Mouse (Mus musculus) cerebellum, postnatal 10 days (tissue): ENCODE data around the gene Eid3.

Source experiments
- DNase-seq, 2 experiments: peaks; one replicate each; pipeline ENCODE4 v3.0.0; 2021; ENCODE audit warnings: mixed read lengths in 2 of 2

Gene Eid3

GRCm38 (mm10) chr10:82863106-82863680, 3.2 kb upstream of the Eid3 start:
- DNase-seq = peak; percentile 41 to 59

- DNase-seq = peak; percentile 49 to 63
Measured at GRCm38 (mm10) chr10:82863827-82864226, 2.6 kb upstream of the Eid3 start.

- peak; percentile 22 to 23 for DNase-seq
Measured at GRCm38 (mm10) chr10:82866832-82867231, 406 bp downstream of the Eid3 start.

- no peak for DNase-seq
Measured at GRCm38 (mm10) chr10:82868418-82869086, 2.1 kb downstream of the Eid3 start.

- no peak for DNase-seq
Measured at GRCm38 (mm10) chr10:82875446-82875845, 9.0 kb downstream of the Eid3 start.

- peak; percentile 60 to 62 for DNase-seq
Measured at GRCm38 (mm10) chr10:82876076-82876796, 9.8 kb downstream of the Eid3 start.

GRCm38 (mm10) chr10:82887354-82887753, 20.9 kb downstream of the Eid3 start:
- no peak for DNase-seq

- no peak for DNase-seq
Measured at GRCm38 (mm10) chr10:82888576-82888975, 22.1 kb downstream of the Eid3 start.

- peak; percentile 66 to 69 for DNase-seq
Measured at GRCm38 (mm10) chr10:82889447-82889973, 23.1 kb downstream of the Eid3 start.

- DNase-seq = no peak
Measured at GRCm38 (mm10) chr10:82890936-82891335, 24.5 kb downstream of the Eid3 start.

GRCm38 (mm10) chr10:82891427-82891826, 25.0 kb downstream of the Eid3 start:
- no peak for DNase-seq

- no peak for DNase-seq
Measured at GRCm38 (mm10) chr10:82892442-82893055, 26.1 kb downstream of the Eid3 start.

- no peak for DNase-seq
Measured at GRCm38 (mm10) chr10:82893872-82894650, 27.6 kb downstream of the Eid3 start.

- DNase-seq = no peak
Measured at GRCm38 (mm10) chr10:82897936-82898335, 31.5 kb downstream of the Eid3 start.

GRCm38 (mm10) chr10:82898893-82899292, 32.5 kb downstream of the Eid3 start:
- DNase-seq = no peak

- no peak for DNase-seq
Measured at GRCm38 (mm10) chr10:82899810-82900421, 33.5 kb downstream of the Eid3 start.

GRCm38 (mm10) chr10:82900546-82900945, 34.1 kb downstream of the Eid3 start:
- DNase-seq = no peak

- peak; percentile 92 for DNase-seq
Measured at GRCm38 (mm10) chr10:82901436-82901835, 35.0 kb downstream of the Eid3 start.

- DNase-seq = no peak
Measured at GRCm38 (mm10) chr10:82908526-82908925, 42.1 kb downstream of the Eid3 start.

- DNase-seq = peak; percentile 78 to 85
Measured at GRCm38 (mm10) chr10:82909382-82909781, 43.0 kb downstream of the Eid3 start.

- DNase-seq = peak; percentile 33 to 40
Measured at GRCm38 (mm10) chr10:82910198-82910597, 43.8 kb downstream of the Eid3 start.

- no peak for DNase-seq
Measured at GRCm38 (mm10) chr10:82913238-82913637, 46.8 kb downstream of the Eid3 start.
